Mouse (Mus musculus) C2C12 (cell line): ENCODE measurements around the gene Ube2h.

Experiments
- CTCF ChIP-seq: IDR thresholded peaks from one replicate; pipeline ENCODE4 v1.5.1; 2011; ENCODE audit not compliant: control insufficient read depth, insufficient read depth, insufficient read length
- MYOD1 ChIP-seq: IDR thresholded peaks from one replicate; pipeline ENCODE4 v1.6.1; 2011; ENCODE audit warnings: low read depth; ENCODE audit not compliant: control insufficient read depth, insufficient read length

DNA sequence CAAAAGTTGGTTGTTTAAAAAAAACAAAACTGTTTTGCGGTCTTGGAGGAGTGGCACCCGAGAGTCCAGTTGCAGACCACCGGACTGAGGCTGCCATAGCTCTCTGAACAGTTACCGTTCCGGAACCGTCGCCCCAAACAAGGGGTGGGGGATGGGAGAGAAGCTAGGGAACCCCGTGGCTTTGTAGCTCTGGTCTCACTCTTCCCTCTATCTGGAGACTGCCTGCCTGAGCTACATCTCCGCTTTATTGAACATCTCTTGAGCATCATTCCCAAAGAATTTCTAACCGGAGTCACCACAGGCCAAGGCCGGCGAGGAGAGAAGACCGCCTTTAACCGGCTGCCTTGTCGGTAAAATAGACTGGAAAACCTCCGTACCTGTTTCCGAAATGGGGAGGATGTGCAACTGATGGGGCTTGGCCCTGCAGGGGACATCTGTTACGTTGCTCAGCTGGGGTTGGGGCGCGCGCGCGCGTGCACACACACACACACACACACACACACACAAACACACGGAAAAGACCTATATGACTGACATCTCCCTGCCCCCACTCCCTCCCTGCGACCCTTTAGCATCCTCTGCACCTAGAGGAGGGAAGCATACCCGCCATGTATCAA lies 126.2 kb downstream of the Ube2h start:
- no peak for TF ChIP-seq CTCF
- no peak for TF ChIP-seq MYOD1
